Mouse (Mus musculus) spleen, adult 2 months (tissue): ENCODE data around the gene Cdh24.
"Not testable (repeated sequence)": the region's sequence is repeated elsewhere in the genome, so short reads cannot be mapped to it uniquely, and the experiment has no call there.

Source experiments
- CTCF ChIP-seq: fragments of 200-500 bp; IDR thresholded peaks from 2 replicates; pipeline ENCODE4 v1.5.1; 2011; ENCODE audit warnings: mild to moderate bottlenecking, inconsistent platforms; ENCODE audit not compliant: insufficient read depth, insufficient read length, insufficient replicate concordance; ENCODE audit errors: extremely low read depth
- POLR2A ChIP-seq: fragments of 200-500 bp; IDR thresholded peaks from 2 replicates; pipeline ENCODE4 v1.6.1; 2011; ENCODE audit warnings: low read depth, low read length, inconsistent platforms

- TF ChIP-seq CTCF, POLR2A: not testable (repeated sequence)
Observed at GRCm38 (mm10) chr14:54614130-54614529, 27.0 kb downstream of the Cdh24 start.
